ENCODE assay signal across 42 mouse cellular contexts in genomic region chr6:55667801-55668200, GRCm38 (mm10). TPM values are rescaled to one million over a fixed set of nuclear protein-coding genes. Genes with fewer than 3 reads are reported as not detected.
"Had no signal": no experiment of that assay in that cellular context is flagged by ENCODE, and none has a peak within 500 bp of the region (broad histone marks: within the 10 kb centered on the region; RNA-seq: fewer than 3 reads in every experiment).

No protein-coding gene starts in this region.

- H3K4me1 ChIP-seq: heart, embryonic 10.5 days; heart, embryonic 15.5 days; hindbrain, embryonic 10.5 days; hindbrain, embryonic 12.5 days; hindbrain, embryonic 13.5 days; hindbrain, embryonic 15.5 days; intestine, embryonic 15.5 days; kidney, embryonic 15.5 days had no signal

- H3K27me3 ChIP-seq: heart, embryonic 15.5 days; hindbrain, embryonic 12.5 days; hindbrain, embryonic 13.5 days; hindbrain, embryonic 15.5 days; intestine, embryonic 15.5 days; kidney, embryonic 15.5 days had no signal

- ATAC-seq: hindbrain, embryonic 16.5 days; hindbrain, postnatal 0 days; inflammation-experienced regulatory T-cells, adult 6 months; intestine, embryonic 15.5 days; intestine, embryonic 16.5 days; intestine, postnatal 0 days had no signal

- H3K27ac ChIP-seq: heart, embryonic 10.5 days; heart, embryonic 13.5 days; heart, embryonic 15.5 days; hindbrain, embryonic 10.5 days; hindbrain, embryonic 12.5 days; hindbrain, embryonic 13.5 days; hindbrain, embryonic 14.5 days; hindbrain, embryonic 15.5 days; hindbrain, postnatal 0 days; intestine, embryonic 15.5 days; kidney, embryonic 15.5 days; kidney, postnatal 0 days; layer of hippocampus, adult 2 months had no signal

- H3K4me2 ChIP-seq: heart, embryonic 11.5 days; heart, embryonic 12.5 days; heart, embryonic 13.5 days; heart, embryonic 15.5 days; hindbrain, embryonic 12.5 days; hindbrain, embryonic 13.5 days; hindbrain, embryonic 14.5 days; hindbrain, embryonic 15.5 days; intestine, embryonic 15.5 days; kidney, embryonic 15.5 days had no signal

- H3K4me3 ChIP-seq: heart, embryonic 10.5 days; heart, embryonic 12.5 days; heart, embryonic 13.5 days; heart, embryonic 15.5 days; hindbrain, embryonic 10.5 days; hindbrain, embryonic 12.5 days; hindbrain, embryonic 13.5 days; hindbrain, embryonic 15.5 days; intestine, embryonic 15.5 days; kidney, embryonic 15.5 days; layer of hippocampus, adult 2 months had no signal

- DNase-seq: heart, postnatal 10 days; heart, postnatal 14 days; heart, postnatal 36 days; heart, postnatal 4 days; kidney, adult 11 months; kidney, adult 18-20 months; kidney, adult 2 months; kidney, adult 8-10 months; kidney, adult 9 months; kidney, postnatal 10 days; kidney, postnatal 14 days; kidney, postnatal 25 days; kidney, postnatal 36 days; kidney, postnatal 4 days; layer of hippocampus, adult 9-11 months; layer of hippocampus, postnatal 36 days had no signal

- H3K9me3 ChIP-seq: heart, embryonic 10.5 days; heart, embryonic 12.5 days; heart, embryonic 13.5 days; heart, embryonic 15.5 days; hindbrain, embryonic 10.5 days; hindbrain, embryonic 12.5 days; hindbrain, embryonic 13.5 days; hindbrain, embryonic 15.5 days; intestine, embryonic 15.5 days; kidney, embryonic 15.5 days had no signal

- H3K36me3 ChIP-seq: heart, embryonic 10.5 days; heart, embryonic 12.5 days; heart, embryonic 13.5 days; heart, embryonic 15.5 days; hindbrain, embryonic 10.5 days; hindbrain, embryonic 12.5 days; hindbrain, embryonic 13.5 days; hindbrain, embryonic 15.5 days; intestine, embryonic 15.5 days; kidney, embryonic 15.5 days had no signal

- H3K9ac ChIP-seq: heart, embryonic 12.5 days; heart, embryonic 13.5 days; heart, embryonic 15.5 days; hindbrain, embryonic 12.5 days; hindbrain, embryonic 13.5 days; hindbrain, embryonic 14.5 days; hindbrain, embryonic 15.5 days; intestine, embryonic 15.5 days; kidney, embryonic 15.5 days had no signal

RNA-seq across cellular contexts. Expression of gene Neurod6, which starts 13.3 kb away (rescaled TPM):
- polyA plus RNA-seq: heart, embryonic 10.5 days; heart, embryonic 14.5 days; heart, embryonic 16.5 days; heart, postnatal 0 days; inflammation-experienced regulatory T-cells, adult 6 months; intestine, embryonic 14.5 days; intestine, embryonic 15.5 days; intestine, embryonic 16.5 days; kidney, adult 2 months; kidney, embryonic 14.5 days; kidney, embryonic 15.5 days; kidney, embryonic 16.5 days; kidney, postnatal 0 days; large intestine, adult 2 months had no signal
